ENCODE assay signal across 18 mouse cellular contexts in the genomic region with DNA sequence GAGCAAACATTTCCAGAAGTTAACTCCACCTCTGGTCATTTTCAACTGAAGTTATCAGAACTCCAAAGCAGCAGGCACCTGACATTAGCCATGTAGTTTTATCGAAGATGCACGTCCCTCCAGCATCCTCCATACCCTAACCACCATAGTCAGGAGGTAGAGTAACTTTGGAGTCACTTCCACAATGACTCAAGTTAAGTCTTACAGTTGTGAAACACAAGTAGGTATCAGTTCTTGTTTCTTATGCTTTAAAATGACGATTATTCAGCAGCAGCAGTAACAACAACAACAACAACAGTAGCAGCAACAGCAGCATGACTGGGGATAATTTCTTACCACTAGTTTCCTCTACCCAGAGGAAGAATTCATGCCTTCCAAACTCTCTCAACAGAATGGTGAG. TPM values are rescaled to one million over a fixed set of nuclear protein-coding genes. Genes with fewer than 3 reads are reported as not detected.
DNase-seq lines count a peak whose midpoint lies in the region; ATAC-seq lines count a peak whose summit lies in the region.
"Had no signal": no experiment of that assay in that cellular context is flagged by ENCODE, and none has a peak within 500 bp of the region (broad histone marks: within the 10 kb centered on the region; RNA-seq: fewer than 3 reads in every experiment).

No protein-coding gene starts in this region.

- DNase-seq in A20 (ENCODE audit: low read depth, low spot score) = peak; percentile 9
- no peak for DNase-seq in left cerebral cortex, postnatal 25 days (ENCODE audit: low spot score in 2 of 2)
- no peak for DNase-seq in adrenal gland, postnatal 25 days
- no peak for DNase-seq in left cerebral cortex, adult 8-10 months (ENCODE audit: low spot score in 2 of 2)
- DNase-seq: adrenal gland, adult 2 months; adrenal gland, postnatal 10 days; adrenal gland, postnatal 36 days; cerebellum, adult 11-12 months; cerebellum, adult 2 months; cerebellum, adult 9-10 months; cerebellum, postnatal 10 days; cerebellum, postnatal 25 days; embryo, embryonic 11 days had no signal

- intact Hi-C loops in left cerebral cortex, postnatal 25 days (cut with DNase I) = no loop called here

- 0 out of 2 replicates have a peak, but pooled peaks have one; percentile 32 for ATAC-seq in common myeloid progenitor, adult 5-6 weeks (replicated peaks; ENCODE audit: low read depth, poor library complexity, severe bottlenecking)
- peak; percentile 89 for ATAC-seq in megakaryocyte, adult 5-6 weeks (ENCODE audit: poor library complexity, severe bottlenecking)
- peak; percentile 85 for ATAC-seq in monocyte, adult 5-6 weeks (replicated peaks; ENCODE audit: insufficient number of reproducible peaks, low FRiP score, low TSS enrichment, poor library complexity, severe bottlenecking)
- ATAC-seq: forebrain, embryonic 14.5 days; forebrain, embryonic 16.5 days had no signal

RNA-seq across cellular contexts. Expression of a gene that starts 51.3 kb away (rescaled TPM):
- total RNA-seq in common myeloid progenitor, adult 5-6 weeks (2017) = 63.9 and 64.1 TPM in 2 replicates
- 146 and 167 TPM in 2 replicates for total RNA-seq in megakaryocyte, adult 5-6 weeks (2015)
- 112 and 113 TPM in 2 replicates for total RNA-seq in megakaryocyte, adult 5-6 weeks (2017)
- 112 to 165 TPM (median 154 TPM) in 3 replicates for total RNA-seq in monocyte, adult 5-6 weeks (2017)
- total RNA-seq in left cerebral cortex, postnatal 25 days (2021) = 10 to 100 TPM; 31.7 to 33.5 TPM
- total RNA-seq in adrenal gland, postnatal 25 days (2021) = 46.7 and 56.3 TPM in 2 replicates
- 10 to 100 TPM; 26.7 to 35.8 (median 29.9) TPM for total RNA-seq in left cerebral cortex, adult 8-10 months (2022)

Comparison
In these comparisons a context has a peak if more than half of its experiments do, and no peak if none do; other contexts are left out.
1. ATAC-seq: peak in every context shown above with its lines; median percentile 89 in megakaryocyte, adult 5-6 weeks; 85 in monocyte, adult 5-6 weeks; 32 in common myeloid progenitor, adult 5-6 weeks.